Mouse (Mus musculus): ENCODE results near the gene Arhgef1. TPM values are rescaled to one million over a fixed set of nuclear protein-coding genes. Genes with fewer than 3 reads are reported as not detected.

Gene Arhgef1
- polyA plus RNA-seq (2012; rRNA removed): 197 and 214 TPM in 2 replicates

GRCm38 (mm10) chr7:24902630-24903443 is at the start of gene Arhgef1:
TSS of gene Arhgef1 (plus strand) at chr7:24902912.

GRCm38 (mm10) chr7:24861913-24862312 is 40.8 kb upstream of the Arhgef1 start, which contains the start of gene Gm9844:
TSS of gene Gm9844 (plus strand) at chr7:24862213.

GRCm38 (mm10) chr7:24869532-24870165 is 33.1 kb upstream of the Arhgef1 start, which contains the start of the genes Lypd4 and Dmrtc2:
TSS of gene Lypd4 (minus strand) at chr7:24869941.
TSS of gene Dmrtc2 (plus strand) at chr7:24870057.

GRCm38 (mm10) chr7:24883896-24884692 is 18.6 kb upstream of the Arhgef1 start, which contains the start of gene Rps19:
TSS of gene Rps19 (plus strand) at chr7:24884371.

GRCm38 (mm10) chr7:24897224-24897623 is 5.5 kb upstream of the Arhgef1 start, which contains the start of gene Cd79a:
TSS of gene Cd79a (plus strand) at chr7:24897381.

GRCm38 (mm10) chr7:24944257-24944950 is 41.7 kb downstream of the Arhgef1 start, which contains the start of gene Gm4881:
TSS of gene Gm4881 (minus strand) at chr7:24944494.

GRCm38 (mm10) chr7:24971972-24972893 is 69.5 kb downstream of the Arhgef1 start, which contains the start of gene Rabac1:
TSS of gene Rabac1 (minus strand) at chr7:24972754.

Other genes with a start within 250 kb of the Arhgef1 start
- gene Tex101, start 226.2 kb upstream of the Arhgef1 start, polyA plus RNA-seq (2012; rRNA removed): not detected in 2 replicates
- gene BC049730, start 193.7 kb upstream of the Arhgef1 start, polyA plus RNA-seq (2012; rRNA removed): not detected in 2 replicates
- not detected in 2 replicates for gene Gm4763, start 176.0 kb upstream of the Arhgef1 start, polyA plus RNA-seq (2012; rRNA removed)
- 0.18 and 0.32 TPM in 2 replicates for gene Cd177, start 142.6 kb upstream of the Arhgef1 start, polyA plus RNA-seq (2012; rRNA removed)
- gene Ceacam10, start 125.7 kb upstream of the Arhgef1 start, polyA plus RNA-seq (2012; rRNA removed): 0.20 and 0.23 TPM in 2 replicates
- 47.0 and 56.8 TPM in 2 replicates for gene Gm9844, start 40.7 kb upstream of the Arhgef1 start, polyA plus RNA-seq (2012; rRNA removed)
- gene Lypd4, start 33.0 kb upstream of the Arhgef1 start, polyA plus RNA-seq (2012; rRNA removed): 0.13 and 0.15 TPM in 2 replicates
- 0.19 and 0.25 TPM in 2 replicates for gene Dmrtc2, start 32.9 kb upstream of the Arhgef1 start, polyA plus RNA-seq (2012; rRNA removed)
- 728 and 729 TPM in 2 replicates for gene Rps19, start 18.5 kb upstream of the Arhgef1 start, polyA plus RNA-seq (2012; rRNA removed)
- 0.49 and 0.56 TPM in 2 replicates for gene Cd79a, start 5.5 kb upstream of the Arhgef1 start, polyA plus RNA-seq (2012; rRNA removed)
- gene Gm4881, start 41.6 kb downstream of the Arhgef1 start, polyA plus RNA-seq (2012; rRNA removed): 2.5 and 2.7 TPM in 2 replicates
- gene Rabac1, start 69.8 kb downstream of the Arhgef1 start, polyA plus RNA-seq (2012; rRNA removed): 307 and 326 TPM in 2 replicates
- 279 and 320 TPM in 2 replicates for gene Atp1a3, start 103.0 kb downstream of the Arhgef1 start, polyA plus RNA-seq (2012; rRNA removed)
- gene Grik5, start 169.4 kb downstream of the Arhgef1 start, polyA plus RNA-seq (2012; rRNA removed): 126 and 160 TPM in 2 replicates
- 24.6 and 28.2 TPM in 2 replicates for gene Zfp574, start 169.7 kb downstream of the Arhgef1 start, polyA plus RNA-seq (2012; rRNA removed)